Mouse (Mus musculus): ENCODE results near the gene Hoxc6. TPM values are rescaled to one million over a fixed set of nuclear protein-coding genes. Genes with fewer than 3 reads are reported as not detected.

Gene Hoxc6
- total RNA-seq, 4 experiments from 2014 or later, result not detected

DNA sequence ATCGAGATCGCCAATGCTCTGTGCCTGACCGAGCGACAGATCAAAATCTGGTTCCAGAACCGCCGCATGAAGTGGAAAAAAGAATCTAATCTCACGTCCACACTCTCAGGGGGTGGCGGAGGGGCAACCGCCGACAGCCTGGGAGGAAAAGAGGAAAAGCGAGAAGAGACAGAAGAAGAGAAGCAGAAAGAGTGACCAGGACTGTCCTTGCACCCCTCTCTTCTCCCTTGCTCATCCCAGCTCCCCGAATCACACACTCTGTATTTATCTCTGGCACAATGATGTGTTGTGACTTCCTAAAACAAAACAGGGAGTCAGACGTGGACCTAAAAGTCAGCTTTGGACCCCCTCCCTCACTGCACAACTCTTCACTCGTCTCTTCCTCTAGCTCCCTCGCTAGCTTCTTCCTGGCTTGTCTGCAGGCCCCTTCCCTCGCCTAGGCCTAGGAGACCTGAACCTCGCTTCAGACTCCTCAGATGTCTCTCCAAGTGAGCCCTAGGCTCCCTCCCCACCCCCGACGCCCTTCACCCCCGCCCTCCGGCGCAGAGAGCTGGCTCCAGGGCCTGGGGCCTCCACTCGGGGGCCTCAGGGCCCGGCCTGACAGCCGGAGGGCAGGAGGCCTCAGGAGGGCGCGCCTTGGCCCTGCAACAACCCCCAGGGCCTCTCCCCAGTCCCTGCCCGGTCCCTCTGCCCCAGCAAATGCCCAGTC, 12.9 kb downstream of the Hoxc6 start:
- no peak for DNase-seq (ENCODE audit: low spot score in 2 of 2)

- DNase-seq (ENCODE audit: low spot score in 2 of 2), result no peak
These were observed 13.9 kb downstream of the Hoxc6 start for GRCm38 (mm10) chr15:103011928-103012486.

DNA sequence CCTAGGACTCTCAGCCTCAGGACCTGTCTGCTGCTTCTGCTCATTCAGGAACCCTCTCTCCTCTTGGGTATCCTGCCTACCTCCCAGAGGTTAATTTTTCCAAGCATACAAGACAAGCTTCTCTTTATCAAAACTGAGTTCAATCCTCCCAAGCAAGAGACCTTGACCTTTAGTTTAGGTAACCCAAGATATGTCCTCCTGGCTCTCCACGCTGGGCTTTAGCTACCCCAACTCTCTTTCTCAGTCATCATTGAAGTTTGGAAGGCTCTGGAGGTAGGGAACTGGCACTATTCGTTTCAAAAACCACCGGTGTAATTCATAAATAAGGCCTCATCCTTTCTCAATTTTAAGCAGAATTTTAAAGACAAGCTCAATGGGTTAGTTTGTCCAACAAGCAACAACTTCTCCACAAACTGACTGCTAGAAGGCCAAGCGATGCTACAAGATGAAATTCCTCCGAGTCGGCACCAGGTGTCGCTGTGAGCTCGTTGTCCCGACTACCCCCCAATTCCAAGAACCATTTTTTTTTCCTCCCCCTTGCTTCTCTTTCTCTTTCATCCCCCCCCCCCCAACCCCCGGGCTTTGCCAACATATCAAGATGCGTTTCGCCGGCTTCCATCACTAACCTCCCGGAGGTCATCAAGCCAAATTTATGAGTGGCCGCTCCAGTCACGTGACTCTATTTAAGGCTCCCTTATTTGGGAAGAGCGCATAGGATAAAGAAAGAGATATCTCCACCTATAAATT, 15.4 kb downstream of the Hoxc6 start:
- no peak for DNase-seq (ENCODE audit: low spot score in 2 of 2)

DNA sequence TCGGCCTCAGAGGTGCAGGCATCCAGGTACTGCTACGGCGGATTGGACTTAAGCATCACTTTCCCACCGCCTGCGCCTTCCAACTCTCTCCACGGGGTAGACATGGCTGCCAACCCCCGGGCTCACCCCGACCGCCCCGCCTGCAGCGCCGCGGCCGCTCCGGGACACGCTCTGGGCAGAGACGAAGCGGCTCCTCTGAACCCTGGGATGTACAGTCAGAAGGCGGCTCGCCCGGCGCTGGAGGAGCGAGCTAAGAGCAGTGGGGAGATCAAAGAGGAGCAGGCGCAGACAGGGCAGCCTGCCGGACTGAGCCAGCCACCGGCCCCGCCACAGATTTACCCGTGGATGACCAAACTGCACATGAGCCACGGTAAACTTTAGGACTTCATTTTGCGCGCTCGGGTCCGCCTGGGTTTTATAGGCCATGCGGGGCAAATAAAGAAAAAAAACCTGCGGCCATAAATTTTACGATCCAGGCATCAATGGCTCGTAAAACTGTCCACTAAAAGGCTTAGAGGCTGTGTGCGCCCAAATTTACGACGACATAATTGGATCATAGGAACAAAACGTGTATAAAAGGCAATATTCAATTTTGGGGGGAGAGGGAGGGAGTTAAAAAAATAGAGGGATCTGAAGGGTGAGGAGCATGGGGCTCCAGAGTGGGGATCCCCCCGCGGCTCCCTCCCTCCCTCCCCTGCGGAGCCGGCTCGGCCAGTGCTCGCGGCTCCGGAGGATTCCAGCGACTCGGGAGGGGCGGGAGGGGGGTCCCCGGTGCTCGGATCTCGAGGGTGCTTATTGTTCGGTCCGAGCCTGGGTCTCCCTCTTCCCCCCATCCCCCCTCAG, 16.3 kb downstream of the Hoxc6 start:
- DNase-seq (ENCODE audit: low spot score in 2 of 2), result no peak

- DNase-seq (ENCODE audit: low spot score in 2 of 2), result no peak
These were observed 16.9 kb downstream of the Hoxc6 start for GRCm38 (mm10) chr15:103015009-103015399.

DNA sequence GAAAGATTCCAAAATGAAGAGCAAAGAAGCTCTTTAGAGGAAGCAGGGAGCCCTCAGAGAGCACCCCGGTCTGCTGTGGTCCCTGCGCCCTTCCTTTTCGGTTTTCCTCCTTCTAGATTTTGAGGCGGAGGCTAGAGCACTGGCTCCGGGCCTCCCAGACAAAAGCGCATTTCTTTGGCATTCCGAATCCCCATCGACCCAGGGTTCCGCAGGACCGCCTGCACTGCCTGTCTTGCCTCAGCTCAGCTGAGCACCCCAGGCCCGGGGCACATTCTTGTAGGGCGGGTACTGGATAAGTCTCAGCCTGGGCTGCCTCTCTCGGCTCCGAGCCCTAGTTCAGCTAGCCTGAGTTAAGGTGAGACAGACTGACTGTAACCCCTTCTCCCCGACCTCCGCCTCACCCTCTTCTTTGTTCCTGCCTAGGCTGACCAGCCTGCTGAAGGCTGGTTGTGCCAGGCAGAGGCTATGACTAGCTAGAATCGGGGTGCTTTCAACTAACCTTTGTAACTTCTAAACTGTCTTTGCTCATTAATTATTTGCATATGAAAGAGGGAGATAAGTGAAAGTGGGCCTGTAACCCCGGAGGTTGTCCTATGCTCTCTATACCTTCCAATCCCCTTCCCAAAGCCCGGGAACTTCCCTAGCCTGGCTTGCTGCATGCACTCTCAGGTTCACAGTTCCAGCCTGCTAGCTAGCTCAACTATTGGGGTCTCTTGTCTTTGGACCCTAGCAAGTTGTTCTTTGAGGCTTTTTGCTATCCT, 17.5 kb downstream of the Hoxc6 start:
- no peak for DNase-seq (ENCODE audit: low spot score in 2 of 2)

DNA sequence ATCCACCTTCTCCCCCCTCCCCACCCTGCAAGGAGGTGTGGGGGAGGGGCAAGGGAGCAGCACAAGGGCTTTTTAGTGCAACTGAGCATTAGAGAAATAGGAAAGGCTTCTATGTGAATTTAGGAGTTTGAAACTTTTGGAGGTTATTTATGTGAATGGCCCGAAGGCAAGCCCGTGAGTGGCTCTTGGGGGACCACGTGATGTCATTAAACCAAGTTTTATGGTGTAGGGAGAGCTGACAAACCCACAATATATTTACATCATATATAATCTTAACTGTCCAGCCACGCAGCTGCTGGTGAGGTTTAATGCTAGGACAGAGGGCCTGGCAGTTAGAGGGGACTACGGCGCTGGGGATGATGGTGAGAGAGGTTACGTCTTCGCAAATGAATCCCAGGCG, 20.6 kb downstream of the Hoxc6 start, which contains the start of gene Hoxc4:
Gene Hoxc4 (plus strand): TSS at position 299 of the 400 bp plus-strand sequence.
- no peak for DNase-seq (ENCODE audit: low spot score in 2 of 2)

- DNase-seq (ENCODE audit: low spot score in 2 of 2), result no peak
These were observed 22.9 kb downstream of the Hoxc6 start for GRCm38 (mm10) chr15:103020899-103021418.

GRCm38 (mm10) chr15:103021544-103021943, 23.5 kb downstream of the Hoxc6 start:
- DNase-seq (ENCODE audit: low spot score in 2 of 2), result no peak

DNA sequence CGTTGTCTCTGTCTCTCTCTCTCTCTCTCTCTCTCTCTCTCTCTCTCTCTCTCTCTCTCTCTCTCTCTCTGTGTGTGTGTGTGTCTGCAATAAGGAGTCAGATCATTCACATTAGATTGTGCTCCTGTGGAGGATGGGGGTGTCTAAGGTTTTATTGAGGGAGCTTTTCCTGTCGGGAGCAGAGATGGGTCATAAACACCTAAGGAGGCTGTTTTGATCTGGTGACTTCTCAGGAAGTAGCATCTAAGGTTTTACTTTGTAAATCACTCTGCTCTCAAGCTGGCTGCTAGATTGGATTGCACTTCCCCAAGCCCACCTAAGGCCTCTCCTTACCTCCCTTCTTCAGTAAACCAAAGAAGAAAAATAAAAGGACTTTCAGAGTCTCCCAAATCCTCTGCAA, 26.1 kb downstream of the Hoxc6 start:
- DNase-seq (ENCODE audit: low spot score in 2 of 2), result no peak

DNA sequence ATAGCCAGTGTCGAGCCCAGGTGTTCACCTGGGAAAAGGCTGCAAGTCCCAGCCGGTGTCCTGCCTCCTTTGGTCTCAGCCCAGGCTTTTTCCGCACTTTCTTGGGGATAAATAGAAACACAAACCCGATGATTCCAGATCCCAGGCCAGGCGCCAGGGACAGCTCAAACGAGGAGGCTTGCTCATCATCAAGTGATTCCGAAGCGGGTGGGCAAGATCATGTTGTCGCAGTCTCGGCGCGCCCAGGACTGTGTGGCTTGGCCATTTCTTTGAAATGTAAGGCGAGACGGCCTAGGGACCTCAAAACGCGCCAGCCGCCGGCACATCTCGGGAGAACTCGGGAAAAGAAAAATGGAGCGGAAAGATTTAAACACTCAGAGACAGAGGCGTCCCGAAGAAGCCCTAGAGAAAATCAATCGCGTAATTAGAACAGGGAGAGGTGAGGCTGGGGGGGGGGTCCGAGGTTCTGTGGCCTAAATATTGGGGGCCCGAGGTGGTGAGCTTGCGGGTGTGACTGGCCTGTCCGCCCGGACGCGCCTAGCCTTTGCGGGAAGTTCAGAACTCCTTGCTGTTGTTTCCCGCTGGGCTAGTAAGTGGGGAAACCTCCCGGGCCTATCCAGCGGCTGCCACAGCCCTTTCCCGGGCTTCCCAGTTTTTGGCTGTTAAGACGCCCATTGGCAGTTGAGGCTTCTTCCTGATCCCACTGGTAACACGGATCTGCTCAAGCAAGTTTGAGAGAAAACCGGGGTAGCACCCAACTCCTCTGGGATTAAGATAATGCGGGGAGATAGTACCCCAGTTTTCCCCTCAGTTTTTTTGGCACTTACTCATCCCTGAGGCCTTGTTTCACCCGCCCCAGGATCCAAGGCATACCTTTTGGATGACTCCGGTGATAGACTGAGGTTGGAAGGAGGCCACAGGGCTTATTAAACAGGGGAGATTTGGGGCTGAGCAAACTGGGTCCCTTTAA, 29.5 kb downstream of the Hoxc6 start:
- no peak for DNase-seq (ENCODE audit: low spot score in 2 of 2)

GRCm38 (mm10) chr15:103028916-103029512, 31.0 kb downstream of the Hoxc6 start:
- no peak for DNase-seq (ENCODE audit: low spot score in 2 of 2)

DNA sequence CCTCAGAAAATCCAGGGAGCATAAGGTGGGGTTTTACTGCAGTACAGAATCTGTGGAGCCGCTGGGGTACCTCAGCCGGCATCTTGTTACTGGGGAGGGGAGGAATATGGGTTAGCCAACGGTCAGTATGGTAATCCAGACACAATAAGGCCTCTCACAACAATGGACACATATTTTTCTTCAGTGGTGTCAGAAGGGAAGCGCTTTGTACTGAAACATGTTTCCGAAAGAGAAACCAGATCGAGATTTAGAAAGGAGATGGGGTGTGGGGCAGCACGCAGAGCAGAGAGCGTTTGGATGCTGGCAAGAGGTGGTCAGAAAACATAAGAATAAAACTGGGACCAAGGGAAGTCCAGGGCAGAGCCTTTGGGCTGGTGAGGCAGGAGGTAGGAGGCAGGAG, 32.1 kb downstream of the Hoxc6 start:
- no peak for DNase-seq (ENCODE audit: low spot score in 2 of 2)

DNA sequence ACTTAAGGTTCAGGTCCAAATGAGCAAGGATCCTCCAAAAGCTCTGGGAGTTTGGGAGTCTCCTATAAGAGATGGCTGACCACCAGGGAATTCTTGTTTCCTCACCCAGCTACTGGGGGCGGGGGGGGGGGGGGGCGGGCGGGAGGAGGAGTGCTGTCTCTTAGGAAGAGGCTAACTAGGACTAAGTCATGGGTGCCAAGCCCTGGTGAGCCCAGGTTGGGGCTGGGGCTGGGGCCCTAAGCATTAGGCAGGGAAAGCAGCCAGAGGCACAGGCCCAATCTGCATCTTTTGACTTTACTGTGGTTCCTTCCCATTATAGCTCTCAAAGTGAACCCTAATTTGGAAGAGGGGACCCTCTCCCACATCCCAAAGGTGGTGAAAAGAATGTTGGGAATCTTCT, 34.1 kb downstream of the Hoxc6 start:
- DNase-seq (ENCODE audit: low spot score in 2 of 2), result no peak

DNA sequence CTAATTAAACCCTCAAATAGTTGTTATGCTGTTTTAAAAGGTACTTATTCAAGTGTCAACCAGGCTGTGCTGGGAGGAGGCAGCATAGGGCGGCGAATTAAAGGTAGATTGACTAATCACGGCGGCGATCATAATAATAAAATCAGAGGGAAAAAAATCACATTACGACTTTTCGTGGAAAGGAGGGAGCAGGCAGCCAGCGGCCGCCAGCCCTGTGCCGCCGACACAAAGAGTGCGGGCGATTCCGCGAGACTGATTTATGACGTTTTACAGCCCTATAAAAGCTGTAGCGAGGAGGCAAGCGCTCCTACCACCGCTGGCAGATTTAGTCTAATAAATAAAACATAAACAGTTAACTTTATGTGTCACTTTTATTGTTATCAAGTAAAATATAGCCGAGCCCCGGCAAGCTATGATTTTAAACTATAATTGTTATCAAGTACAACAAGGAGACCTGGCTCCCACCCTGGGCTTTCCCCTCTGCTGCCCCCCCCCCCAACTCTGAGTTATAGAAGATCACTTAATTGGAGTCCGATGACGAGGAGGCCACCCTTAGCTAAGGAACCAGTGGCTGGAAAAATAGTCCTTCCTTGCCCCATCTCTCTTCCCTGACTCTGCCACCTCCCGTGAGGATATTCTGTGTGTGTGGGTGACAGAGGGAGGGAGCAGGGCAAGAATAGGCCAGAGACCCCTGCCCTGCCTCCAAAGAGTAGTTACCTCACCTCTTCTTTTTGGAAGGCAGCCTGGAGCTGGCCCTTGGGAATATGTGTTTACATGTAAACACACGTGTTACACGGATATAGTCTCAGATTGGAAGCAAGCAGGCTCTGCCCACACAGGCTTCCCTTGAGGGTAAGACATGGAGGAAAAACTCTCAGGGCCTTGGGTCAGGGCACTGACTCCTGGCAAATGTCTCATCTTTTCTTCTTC, 34.9 kb downstream of the Hoxc6 start:
- no peak for DNase-seq (ENCODE audit: low spot score in 2 of 2)

DNA sequence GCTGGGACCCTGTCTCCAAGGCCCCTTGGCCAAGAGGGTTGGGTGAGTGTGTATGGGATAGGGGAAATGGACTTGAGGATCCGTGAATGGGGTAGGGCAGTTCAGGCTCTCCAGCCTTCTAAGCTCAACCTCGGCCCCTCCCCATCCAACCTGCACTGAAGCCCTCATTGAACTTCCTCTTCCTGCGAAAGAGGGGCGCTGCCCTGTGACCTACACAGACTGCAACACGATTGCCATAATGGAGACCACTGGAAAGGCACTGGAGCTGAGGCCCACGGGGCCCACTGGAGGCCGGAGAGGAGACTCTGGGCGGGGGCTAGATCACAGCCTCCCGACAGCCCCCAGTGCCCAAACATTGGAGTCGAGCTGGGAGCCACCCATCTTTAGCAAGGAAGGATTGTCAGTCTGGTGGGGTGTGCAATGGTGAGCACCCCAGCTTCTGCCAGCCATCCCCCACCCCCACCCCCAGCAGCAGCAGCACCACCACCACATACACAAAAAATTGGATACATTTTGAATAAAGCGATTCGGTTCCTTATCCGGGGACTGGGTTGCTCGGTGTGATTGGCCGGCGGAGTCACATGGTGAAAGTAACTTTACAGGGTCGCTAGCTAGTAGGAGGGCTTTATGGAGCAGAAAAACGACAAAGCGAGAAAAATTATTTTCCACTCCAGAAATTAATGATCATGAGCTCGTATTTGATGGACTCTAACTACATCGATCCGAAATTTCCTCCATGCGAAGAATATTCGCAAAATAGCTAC, 36.2 kb downstream of the Hoxc6 start:
- no peak for DNase-seq (ENCODE audit: low spot score in 2 of 2)
